Mouse (Mus musculus): ENCODE results near the gene Apoa1.

GRCm38 (mm10) chr9:46238850-46239249, 10.5 kb downstream of the Apoa1 start:
- TF ChIP-seq CTCF (IDR thresholded peaks at IDR 0.05; ENCODE audit: low read depth, low read length) (no peak), POLR2A (IDR thresholded peaks at IDR 0.05; ENCODE audit: borderline replicate concordance, low read depth, low read length) (no peak)

Data from bone marrow macrophage, adult 2 months (primary cell).